Mouse (Mus musculus) MEL (cell line): ENCODE results near the gene Polr2i. TPM values are rescaled to one million over a fixed set of nuclear protein-coding genes. Genes with fewer than 3 reads are reported as not detected.
A peak's percentile ranks its signal among the peaks of the same experiment; 100 is the strongest.

ENCODE experiments used
- DNase-seq: peaks from one replicate; pipeline ENCODE4 v3.0.0; 2011; ENCODE audit warnings: low read depth, low spot score
- H3K27ac ChIP-seq: 2 replicates; pipeline ENCODE4 v1.5.1; 2012; ENCODE audit warnings: low read depth, mild to moderate bottlenecking, control low read depth, low read length, moderate library complexity; ENCODE audit not compliant: control insufficient read depth
- H3K27me3 ChIP-seq, 2 experiments: fragments of 150-350 bp in 1 of 2; sonication (generic) in 1 of 2; 2 replicates each; pipeline ENCODE4 v1.6.1; 2012; ENCODE audit warnings: low read length in 2 of 2, mild to moderate bottlenecking in 2 of 2, improper control_type of control experiment in 1 of 2, moderate library complexity in 1 of 2; ENCODE audit not compliant: insufficient read depth in 2 of 2, control insufficient read depth in 1 of 2
- H3K36me3 ChIP-seq, 2 experiments: 2 replicates each; pipeline ENCODE4 v1.6.1; 2012 to 2014; ENCODE audit warnings: low read length in 2 of 2, improper control_type of control experiment in 1 of 2, inconsistent platforms in 1 of 2, mild to moderate bottlenecking in 1 of 2; ENCODE audit not compliant: insufficient read depth in 2 of 2, control insufficient read depth in 1 of 2
- H3K4me1 ChIP-seq, 2 experiments: fragments of 150-350 bp in 1 of 2; sonication (generic) in 1 of 2; 2 replicates each; pipeline ENCODE4 v1.6.1; 2012; ENCODE audit warnings: low read length in 2 of 2, improper control_type of control experiment in 1 of 2, mild to moderate bottlenecking in 1 of 2; ENCODE audit not compliant: insufficient read depth in 2 of 2, control insufficient read depth in 1 of 2
- H3K4me3 ChIP-seq, 2 experiments: fragments of 150-350 bp in 1 of 2; sonication (generic) in 1 of 2; 2 replicates each; pipeline ENCODE4 v1.5.1; 2012; ENCODE audit warnings: low read depth in 2 of 2, low read length in 2 of 2, mild to moderate bottlenecking in 2 of 2, moderate library complexity in 2 of 2, control low read depth in 1 of 2, improper control_type of control experiment in 1 of 2; ENCODE audit not compliant: control insufficient read depth in 1 of 2, insufficient read depth in 1 of 2
- H3K79me2 ChIP-seq: 2 replicates; pipeline ENCODE4 v1.6.1; 2012; ENCODE audit warnings: mild to moderate bottlenecking, low read length, moderate library complexity; ENCODE audit not compliant: control insufficient read depth, poor library complexity, insufficient read depth
- H3K9ac ChIP-seq: 2 replicates; pipeline ENCODE4 v1.6.1; 2012; ENCODE audit warnings: low read depth, mild to moderate bottlenecking, control low read depth, low read length, moderate library complexity; ENCODE audit not compliant: control insufficient read depth, poor library complexity, severe bottlenecking
- H3K9me3 ChIP-seq: fragments of 150-350 bp; sonication (generic); replicated peaks from 2 replicates; pipeline ENCODE4 v1.6.1; 2012; ENCODE audit warnings: mild to moderate bottlenecking, low read length, improper control_type of control experiment, moderate library complexity; ENCODE audit not compliant: insufficient read depth
- BHLHE40 ChIP-seq: IDR thresholded peaks from 2 replicates; pipeline ENCODE4 v1.6.1; 2012; ENCODE audit warnings: low read depth, mild to moderate bottlenecking, inconsistent platforms, low read length, improper control_type of control experiment, borderline replicate concordance
- CHD1 ChIP-seq: IDR thresholded peaks from 2 replicates; pipeline ENCODE4 v1.6.1; 2012; ENCODE audit warnings: low read depth, mild to moderate bottlenecking, inconsistent platforms, low read length, improper control_type of control experiment
- CHD2 ChIP-seq: IDR thresholded peaks from 2 replicates; pipeline ENCODE4 v1.6.1; 2011; ENCODE audit warnings: low read length, improper control_type of control experiment
- E2F4 ChIP-seq: IDR thresholded peaks from 2 replicates; pipeline ENCODE4 v1.6.1; 2011; ENCODE audit warnings: low read depth, low read length, improper control_type of control experiment, borderline replicate concordance
- ELF1 ChIP-seq: IDR thresholded peaks from 2 replicates; pipeline ENCODE4 v1.6.1; 2014; ENCODE audit warnings: low read depth, mild to moderate bottlenecking, inconsistent platforms, low read length, improper control_type of control experiment, moderate library complexity
- EP300 ChIP-seq, 2 experiments: IDR thresholded peaks; 2 replicates each; pipeline ENCODE4 v1.6.1; 2011; ENCODE audit warnings: improper control_type of control experiment in 2 of 2, low read length in 2 of 2, low read depth in 1 of 2, mild to moderate bottlenecking in 1 of 2
- ETS1 ChIP-seq: IDR thresholded peaks from 2 replicates; pipeline ENCODE4 v1.6.1; 2012; ENCODE audit warnings: low read depth, mild to moderate bottlenecking, inconsistent platforms, low read length, improper control_type of control experiment, moderate library complexity
- GABPA ChIP-seq: IDR thresholded peaks from 2 replicates; pipeline ENCODE4 v1.6.1; 2012; ENCODE audit warnings: low read depth, mild to moderate bottlenecking, inconsistent platforms, low read length, improper control_type of control experiment, moderate library complexity
- HCFC1 ChIP-seq: IDR thresholded peaks from 2 replicates; pipeline ENCODE4 v1.6.1; 2012; ENCODE audit warnings: low read depth, mild to moderate bottlenecking, inconsistent platforms, low read length, improper control_type of control experiment, moderate library complexity
- JUND ChIP-seq: IDR thresholded peaks from 2 replicates; pipeline ENCODE4 v1.6.1; 2011; ENCODE audit warnings: low read depth, mild to moderate bottlenecking, improper control_type of control experiment, low read length
- KAT2A ChIP-seq: conservative IDR thresholded peaks from 2 replicates; pipeline ENCODE4 v1.6.1; 2012; ENCODE audit warnings: low read depth, low read length, improper control_type of control experiment, inconsistent platforms
- MAFK ChIP-seq: IDR thresholded peaks from 2 replicates; pipeline ENCODE4 v1.6.1; 2011; ENCODE audit warnings: low read depth, mild to moderate bottlenecking, low read length, improper control_type of control experiment, borderline replicate concordance
- MAX ChIP-seq: IDR thresholded peaks from 2 replicates; pipeline ENCODE4 v1.6.1; 2011; ENCODE audit warnings: low read length, improper control_type of control experiment
- MAZ ChIP-seq: IDR thresholded peaks from 2 replicates; pipeline ENCODE4 v1.6.1; 2012; ENCODE audit warnings: low read depth, mild to moderate bottlenecking, inconsistent platforms, low read length, improper control_type of control experiment
- MEF2A ChIP-seq: IDR thresholded peaks from 2 replicates; pipeline ENCODE4 v1.6.1; 2014; ENCODE audit warnings: low read depth, mild to moderate bottlenecking, inconsistent platforms, low read length, improper control_type of control experiment; ENCODE audit not compliant: poor library complexity, insufficient replicate concordance, severe bottlenecking; ENCODE audit errors: extremely low read depth
- MXI1 ChIP-seq: IDR thresholded peaks from 2 replicates; pipeline ENCODE4 v1.6.1; 2011; ENCODE audit warnings: mild to moderate bottlenecking, low read depth, low read length, improper control_type of control experiment
- MYB ChIP-seq: IDR thresholded peaks from 2 replicates; pipeline ENCODE4 v1.6.1; 2011; ENCODE audit warnings: mild to moderate bottlenecking, low read depth, low read length, improper control_type of control experiment
- MYC ChIP-seq: IDR thresholded peaks from 2 replicates; pipeline ENCODE4 v1.6.1; 2011; ENCODE audit warnings: low read depth, mild to moderate bottlenecking, low read length, improper control_type of control experiment, moderate library complexity
- NELFE ChIP-seq: IDR thresholded peaks from 2 replicates; pipeline ENCODE4 v1.6.1; 2011; ENCODE audit warnings: low read depth, low read length, improper control_type of control experiment
- NRF1 ChIP-seq: IDR thresholded peaks from 2 replicates; pipeline ENCODE4 v1.6.1; 2014; ENCODE audit warnings: low read depth, mild to moderate bottlenecking, inconsistent platforms, low read length, improper control_type of control experiment, moderate library complexity; ENCODE audit not compliant: poor library complexity, insufficient read depth, severe bottlenecking
- POLR2A ChIP-seq, 2 experiments: IDR thresholded peaks; 2 replicates each; pipeline ENCODE4 v1.6.1; 2011 to 2012; ENCODE audit warnings: low read length in 2 of 2, mild to moderate bottlenecking in 2 of 2, control low read depth in 1 of 2, improper control_type of control experiment in 1 of 2, low read depth in 1 of 2, moderate library complexity in 1 of 2; ENCODE audit not compliant: control insufficient read depth in 1 of 2, insufficient read depth in 1 of 2, poor library complexity in 1 of 2
- POLR2AphosphoS2 ChIP-seq: IDR thresholded peaks from 2 replicates; pipeline ENCODE4 v1.6.1; 2011; ENCODE audit warnings: low read length, improper control_type of control experiment
- RAD21 ChIP-seq: IDR thresholded peaks from 2 replicates; pipeline ENCODE4 v1.6.1; 2011; ENCODE audit warnings: mild to moderate bottlenecking, low read depth, low read length, improper control_type of control experiment
- RCOR1 ChIP-seq: IDR thresholded peaks from 2 replicates; pipeline ENCODE4 v1.6.1; 2012; ENCODE audit warnings: low read depth, mild to moderate bottlenecking, inconsistent platforms, low read length, improper control_type of control experiment
- SIN3A ChIP-seq: IDR thresholded peaks from 2 replicates; pipeline ENCODE4 v1.6.1; 2012; ENCODE audit warnings: low read length, improper control_type of control experiment, inconsistent platforms
- TAL1 ChIP-seq: IDR thresholded peaks from 2 replicates; pipeline ENCODE4 v1.6.1; 2012; ENCODE audit warnings: mild to moderate bottlenecking, inconsistent platforms, low read length, moderate library complexity, mixed read lengths
- TCF12 ChIP-seq: IDR thresholded peaks from 2 replicates; pipeline ENCODE4 v1.6.1; 2014; ENCODE audit warnings: low read depth, mild to moderate bottlenecking, inconsistent platforms, low read length, improper control_type of control experiment, moderate library complexity
- UBTF ChIP-seq: IDR thresholded peaks from 2 replicates; pipeline ENCODE4 v1.6.1; 2012; ENCODE audit warnings: low read depth, mild to moderate bottlenecking, inconsistent platforms, low read length, improper control_type of control experiment, moderate library complexity, borderline replicate concordance; ENCODE audit not compliant: insufficient read depth
- USF1 ChIP-seq: IDR thresholded peaks from 2 replicates; pipeline ENCODE4 v1.6.1; 2014; ENCODE audit warnings: low read depth, mild to moderate bottlenecking, inconsistent platforms, low read length, improper control_type of control experiment, moderate library complexity
- USF2 ChIP-seq, 2 experiments: IDR thresholded peaks; 2 replicates each; pipeline ENCODE4 v1.6.1; 2011 to 2012; ENCODE audit warnings: improper control_type of control experiment in 2 of 2, low read length in 2 of 2, borderline replicate concordance in 1 of 2, inconsistent platforms in 1 of 2, low read depth in 1 of 2, mild to moderate bottlenecking in 1 of 2; ENCODE audit not compliant: insufficient read depth in 1 of 2
- ZC3H11A ChIP-seq: IDR thresholded peaks from 2 replicates; pipeline ENCODE4 v1.6.1; 2012; ENCODE audit warnings: low read depth, mild to moderate bottlenecking, inconsistent platforms, low read length, improper control_type of control experiment
- ZKSCAN1 ChIP-seq: IDR thresholded peaks from 2 replicates; pipeline ENCODE4 v1.6.1; 2012; ENCODE audit warnings: low read depth, mild to moderate bottlenecking, inconsistent platforms, low read length, improper control_type of control experiment, moderate library complexity
- ZMIZ1 ChIP-seq: IDR thresholded peaks from 2 replicates; pipeline ENCODE4 v1.6.1; 2012; ENCODE audit warnings: low read depth, mild to moderate bottlenecking, inconsistent platforms, low read length, improper control_type of control experiment, moderate library complexity
- ZNF384 ChIP-seq: IDR thresholded peaks from 2 replicates; pipeline ENCODE4 v1.6.1; 2012; ENCODE audit warnings: low read depth, mild to moderate bottlenecking, inconsistent platforms, low read length, improper control_type of control experiment
- polyA plus RNA-seq, 2 experiments: library from polyadenylated mRNA; stranded (reverse) in 1 of 2; unstranded in 1 of 2; fragments of >175 nt in 1 of 2; fragments of >200 nt in 1 of 2; gene quantifications; 2 replicates each; pipeline versions ENCODE4 v1.2.1 to v1.2.4; 2012; ENCODE audit warnings: low replicate concordance in 2 of 2, low read depth in 1 of 2; ENCODE audit not compliant: insufficient read length in 2 of 2, insufficient read depth in 1 of 2, missing spikeins in 1 of 2
- total RNA-seq: library from RNA; depleted of rRNA; stranded (reverse); fragments of 300-350 nt; gene quantifications from 2 replicates; pipeline ENCODE4 v1.2.3, GENCODE M21; 2012; rRNA removed

Polr2i gene
- 109 and 128 TPM in 2 replicates for total RNA-seq
- 100 to 1,000 TPM in 1 of 2 experiments, not detected in 1; 118 TPM for polyA plus RNA-seq

DNA sequence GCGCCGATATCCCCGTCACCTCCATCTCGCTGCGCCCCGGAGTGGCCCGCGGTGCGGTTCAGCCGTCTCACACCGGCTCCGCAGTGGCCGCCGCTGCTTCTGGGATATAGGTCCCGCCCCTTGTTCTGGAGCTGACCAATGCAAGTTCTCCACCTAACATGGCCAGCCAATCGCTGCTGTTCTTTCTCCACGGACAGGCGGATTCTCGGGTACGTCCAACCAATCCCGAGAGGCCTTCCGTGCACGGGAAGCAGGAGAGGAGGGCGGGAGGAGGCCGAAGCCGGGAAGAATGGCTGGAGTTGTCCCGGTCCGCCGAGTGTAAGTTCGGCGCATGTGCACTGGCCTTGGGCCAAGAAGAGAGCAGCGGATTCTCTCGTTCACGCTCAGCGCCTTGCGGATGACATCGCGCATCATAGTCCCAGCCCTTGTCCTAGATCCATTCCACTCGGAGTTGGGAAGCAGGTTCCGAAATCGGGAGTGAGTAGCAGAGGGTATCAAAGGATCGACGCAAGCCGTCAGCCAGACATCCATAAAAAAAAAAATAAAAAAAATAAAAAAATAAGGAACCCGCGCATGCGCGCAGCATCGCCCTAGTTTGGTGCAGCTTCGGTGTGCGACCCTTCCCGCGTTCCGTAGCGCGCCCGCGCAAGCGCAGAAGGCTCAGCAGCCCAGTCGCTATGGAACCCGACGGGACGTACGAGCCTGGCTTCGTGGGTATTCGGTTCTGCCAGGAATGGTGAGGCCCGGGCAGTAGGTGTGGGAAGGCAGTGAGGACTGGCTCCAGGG is at the start of gene Polr2i, which contains the start of gene Tbcb:
Gene Polr2i, plus strand, starts transcription at position 280 of the 786 bp plus-strand sequence.
Gene Tbcb, minus strand, starts transcription at position 604 of the 786 bp plus-strand sequence.
- H3K36me3 ChIP-seq = no peaks in the 10 kb centered on the region
- peaks cover 0 to 9% of the 10 kb centered on the region in 2 experiments; a peak in 1 of 4 replicates for H3K4me1 ChIP-seq
- peak within 1 kb of the TSS; percentile 83 for H3K9ac ChIP-seq
- no peaks in the 10 kb centered on the region for H3K27me3 ChIP-seq
- peak; percentile 99 for DNase-seq
- peaks cover 7% of the 10 kb centered on the region for H3K79me2 ChIP-seq
- no peaks in the 10 kb centered on the region for H3K9me3 ChIP-seq
- H3K4me3 ChIP-seq = peak within 1 kb of the TSS; percentile 74 to 81
- peak within 1 kb of the TSS; percentile 86 for H3K27ac ChIP-seq
- TF ChIP-seq BHLHE40 (no peak), RCOR1 (no peak), CHD1 (no peak), ZC3H11A (no peak), TAL1 (no peak), RAD21 (no peak), E2F4 (peak; percentile 59; the same call in 1 of the 2 replicates), MAX (peak; percentile 72), POLR2A (IDR thresholded peaks at IDR 0.05; ENCODE audit: control insufficient read depth in 1 of 2, insufficient read depth in 1 of 2, low read depth in 1 of 2, low read length in 2 of 2, poor library complexity in 1 of 2) (peak; percentile 44 to 87; a peak in 2 of 4 replicates), NELFE (peak; percentile 63), UBTF (no peak), KAT2A (peak; percentile 44; the same call in 1 of the 2 replicates), MAFK (no peak), USF1 (0 out of 2 replicates have a peak, but pooled peaks have one; percentile 31), TCF12 (peak; percentile 32; the same call in 1 of the 2 replicates), ZKSCAN1 (no peak), MAZ (peak; percentile 54; the same call in 1 of the 2 replicates), EP300 (IDR thresholded peaks at IDR 0.05; ENCODE audit: low read depth in 1 of 2, low read length in 2 of 2) (no peak), ETS1 (no peak; the same call in 1 of the 2 replicates), SIN3A (peak; percentile 68), USF2 (IDR thresholded peaks at IDR 0.05; ENCODE audit: borderline replicate concordance in 1 of 2, insufficient read depth in 1 of 2, low read depth in 1 of 2, low read length in 2 of 2) (no peak), MEF2A (no peak), ZMIZ1 (peak; percentile 58), CHD2 (peak; percentile 58), GABPA (no peak), JUND (no peak), ELF1 (peak; percentile 66), HCFC1 (peak; percentile 84), MYC (peak; percentile 39; the same call in 1 of the 2 replicates), POLR2AphosphoS2 (no peak), MXI1 (peak; percentile 27), NRF1 (peak; percentile 90), ZNF384 (peak; percentile 97), MYB (no peak)
